Mouse (Mus musculus): Measurements from ENCODE around the gene Gm44596. TPM values are rescaled to one million over a fixed set of nuclear protein-coding genes. Genes with fewer than 3 reads are reported as not detected.

Gene Gm44596
- polyA plus RNA-seq, 1 experiment from 2014 or later, result not detected

GRCm38 (mm10) chr6:128416169-128416568, 40.9 kb downstream of the Gm44596 start:
- DNase-seq (ENCODE audit: low spot score) (peak; percentile 37), ATAC-seq (replicated peaks; ENCODE audit: low FRiP score) (no peak)
- H3K4me2 ChIP-seq (ENCODE audit: low read depth, low read length, severe bottlenecking), result no peak overlapping the region
- WGBS, result 91% methylated on average over 5 of the region's 5 CpGs
- H3K9ac ChIP-seq (ENCODE audit: low read length), result no peak overlapping the region
- H3K27ac ChIP-seq (ENCODE audit: low read depth, low read length), result no peak overlapping the region
- peaks cover 6% of the 10 kb centered on the region; the same call in 1 of the 2 replicates for H3K36me3 ChIP-seq (ENCODE audit: control insufficient read depth, insufficient read depth, low read length)
- no peaks in the 10 kb centered on the region for H3K27me3 ChIP-seq (ENCODE audit: control insufficient read depth, insufficient read depth, low read length)
- H3K9me3 ChIP-seq (ENCODE audit: control insufficient read depth, low read length), result no peaks in the 10 kb centered on the region
- no peaks in the 10 kb centered on the region for H3K4me1 ChIP-seq (replicated peaks; ENCODE audit: control insufficient read depth, insufficient read depth, low read length)
- no peak overlapping the region for H3K4me3 ChIP-seq (ENCODE audit: low read depth, low read length)

GRCm38 (mm10) chr6:128418076-128418475, 42.8 kb downstream of the Gm44596 start:
- ATAC-seq (replicated peaks; ENCODE audit: low FRiP score), result no peak
- 88% methylated on average over 1 of the region's 1 CpGs for WGBS
- no peak overlapping the region for H3K27ac ChIP-seq (ENCODE audit: low read depth, low read length)
- no peaks in the 10 kb centered on the region for H3K9me3 ChIP-seq (ENCODE audit: control insufficient read depth, low read length)
- H3K9ac ChIP-seq (ENCODE audit: low read length), result no peak overlapping the region
- H3K4me3 ChIP-seq (ENCODE audit: low read depth, low read length), result no peak overlapping the region
- H3K4me2 ChIP-seq (ENCODE audit: low read depth, low read length, severe bottlenecking), result no peak overlapping the region
- no peaks in the 10 kb centered on the region for H3K27me3 ChIP-seq (ENCODE audit: control insufficient read depth, insufficient read depth, low read length)
- H3K4me1 ChIP-seq (replicated peaks; ENCODE audit: control insufficient read depth, insufficient read depth, low read length), result no peaks in the 10 kb centered on the region
- no peaks in the 10 kb centered on the region; the same call in 1 of the 2 replicates for H3K36me3 ChIP-seq (ENCODE audit: control insufficient read depth, insufficient read depth, low read length)
- peak; percentile 26 for DNase-seq (ENCODE audit: low spot score)

GRCm38 (mm10) chr6:128421036-128421435, 45.7 kb downstream of the Gm44596 start:
- Histone ChIP-seq H3K36me3 (ENCODE audit: control insufficient read depth, insufficient read depth, low read length) (no peaks in the 10 kb centered on the region; the same call in 1 of the 2 replicates), H3K4me3 (ENCODE audit: low read depth, low read length) (no peak overlapping the region), H3K27me3 (ENCODE audit: control insufficient read depth, insufficient read depth, low read length) (no peaks in the 10 kb centered on the region), H3K27ac (ENCODE audit: low read depth, low read length) (no peak overlapping the region), H3K4me2 (ENCODE audit: low read depth, low read length, severe bottlenecking) (no peak overlapping the region), H3K4me1 (replicated peaks; ENCODE audit: control insufficient read depth, insufficient read depth, low read length) (no peaks in the 10 kb centered on the region; the same call in 1 of the 2 replicates), H3K9me3 (ENCODE audit: control insufficient read depth, low read length) (no peaks in the 10 kb centered on the region), H3K9ac (ENCODE audit: low read length) (no peak overlapping the region)
- DNase-seq (ENCODE audit: low spot score), result no peak
- no peak for ATAC-seq (replicated peaks; ENCODE audit: low FRiP score)
- 96% methylated on average over 2 of the region's 2 CpGs for WGBS

GRCm38 (mm10) chr6:128421480-128421879, 46.2 kb downstream of the Gm44596 start:
- ATAC-seq (replicated peaks; ENCODE audit: low FRiP score), result no peak
- 88% methylated on average over 3 of the region's 3 CpGs for WGBS
- no peaks in the 10 kb centered on the region; the same call in 1 of the 2 replicates for H3K36me3 ChIP-seq (ENCODE audit: control insufficient read depth, insufficient read depth, low read length)
- H3K4me2 ChIP-seq (ENCODE audit: low read depth, low read length, severe bottlenecking), result no peak overlapping the region
- H3K4me3 ChIP-seq (ENCODE audit: low read depth, low read length), result no peak overlapping the region
- H3K9me3 ChIP-seq (ENCODE audit: control insufficient read depth, low read length), result no peaks in the 10 kb centered on the region
- no peak overlapping the region for H3K27ac ChIP-seq (ENCODE audit: low read depth, low read length)
- DNase-seq (ENCODE audit: low spot score), result no peak
- H3K9ac ChIP-seq (ENCODE audit: low read length), result no peak overlapping the region
- H3K4me1 ChIP-seq (replicated peaks; ENCODE audit: control insufficient read depth, insufficient read depth, low read length), result no peaks in the 10 kb centered on the region; the same call in 1 of the 2 replicates
- H3K27me3 ChIP-seq (ENCODE audit: control insufficient read depth, insufficient read depth, low read length), result no peaks in the 10 kb centered on the region

GRCm38 (mm10) chr6:128423496-128424268, 48.4 kb downstream of the Gm44596 start:
- no peak for DNase-seq (ENCODE audit: low spot score)
- peak; percentile 48 for ATAC-seq (replicated peaks; ENCODE audit: low FRiP score)
- WGBS, result 52% methylated on average over 15 of the region's 16 CpGs

GRCm38 (mm10) chr6:128424269-128425019, 49.1 kb downstream of the Gm44596 start, which contains the start of gene Itfg2:
TSS of gene Itfg2 (minus strand) at chr6:128424931.
- H3K27ac ChIP-seq (ENCODE audit: low read depth, low read length), result peak within 1 kb of the TSS; percentile 89
- WGBS, result under 1% methylated on average over 42 of the region's 42 CpGs
- peak; percentile 95 for ATAC-seq (replicated peaks; ENCODE audit: low FRiP score)

More at GRCm38 (mm10) chr6:128423496-128424268, 48.4 kb downstream of the Gm44596 start:
- H3K4me3 ChIP-seq (ENCODE audit: low read depth, low read length), result peak overlapping the region; percentile 51
- H3K27me3 ChIP-seq (ENCODE audit: control insufficient read depth, insufficient read depth, low read length), result no peaks in the 10 kb centered on the region
- H3K4me2 ChIP-seq (ENCODE audit: low read depth, low read length, severe bottlenecking), result peak overlapping the region; percentile 45
- peaks cover 4% of the 10 kb centered on the region; the same call in 1 of the 2 replicates for H3K36me3 ChIP-seq (ENCODE audit: control insufficient read depth, insufficient read depth, low read length)
- peak overlapping the region; percentile 74 for H3K9ac ChIP-seq (ENCODE audit: low read length)
- no peaks in the 10 kb centered on the region; the same call in 1 of the 2 replicates for H3K4me1 ChIP-seq (replicated peaks; ENCODE audit: control insufficient read depth, insufficient read depth, low read length)
- no peaks in the 10 kb centered on the region for H3K9me3 ChIP-seq (ENCODE audit: control insufficient read depth, low read length)
- no peak overlapping the region for H3K27ac ChIP-seq (ENCODE audit: low read depth, low read length)

GRCm38 (mm10) chr6:128425046-128425445, 49.7 kb downstream of the Gm44596 start:
- Histone ChIP-seq H3K27me3 (ENCODE audit: control insufficient read depth, insufficient read depth, low read length) (no peaks in the 10 kb centered on the region), H3K9ac (ENCODE audit: low read length) (peak overlapping the region; percentile 74), H3K36me3 (ENCODE audit: control insufficient read depth, insufficient read depth, low read length) (peaks cover 9% of the 10 kb centered on the region; the same call in 1 of the 2 replicates), H3K4me3 (ENCODE audit: low read depth, low read length) (peak overlapping the region; percentile 51), H3K27ac (ENCODE audit: low read depth, low read length) (peak overlapping the region; percentile 89; the same call in 1 of the 2 replicates), H3K9me3 (ENCODE audit: control insufficient read depth, low read length) (no peaks in the 10 kb centered on the region), H3K4me1 (replicated peaks; ENCODE audit: control insufficient read depth, insufficient read depth, low read length) (no peaks in the 10 kb centered on the region; the same call in 1 of the 2 replicates), H3K4me2 (ENCODE audit: low read depth, low read length, severe bottlenecking) (peak overlapping the region; percentile 45)
- DNase-seq (ENCODE audit: low spot score), result no peak
- WGBS, result 17% methylated on average over 9 of the region's 9 CpGs
- ATAC-seq (replicated peaks; ENCODE audit: low FRiP score), result peak; percentile 6; the same call in 1 of the 2 replicates

More at GRCm38 (mm10) chr6:128424269-128425019, 49.1 kb downstream of the Gm44596 start, which contains the start of gene Itfg2:
- Histone ChIP-seq H3K4me1 (replicated peaks; ENCODE audit: control insufficient read depth, insufficient read depth, low read length) (no peaks in the 10 kb centered on the region; the same call in 1 of the 2 replicates), H3K9me3 (ENCODE audit: control insufficient read depth, low read length) (no peaks in the 10 kb centered on the region), H3K4me3 (ENCODE audit: low read depth, low read length) (peak within 1 kb of the TSS; percentile 51), H3K36me3 (ENCODE audit: control insufficient read depth, insufficient read depth, low read length) (peaks cover 5% of the 10 kb centered on the region; the same call in 1 of the 2 replicates), H3K9ac (ENCODE audit: low read length) (peak within 1 kb of the TSS; percentile 74), H3K4me2 (ENCODE audit: low read depth, low read length, severe bottlenecking) (peak within 1 kb of the TSS; percentile 45), H3K27me3 (ENCODE audit: control insufficient read depth, insufficient read depth, low read length) (no peaks in the 10 kb centered on the region)
- peak; percentile 96 for DNase-seq (ENCODE audit: low spot score)

- ATAC-seq (replicated peaks; ENCODE audit: low FRiP score) (no peak), DNase-seq (ENCODE audit: low spot score) (peak; percentile 37)
- no peak overlapping the region for H3K4me2 ChIP-seq (ENCODE audit: low read depth, low read length, severe bottlenecking)
- WGBS, result 94% methylated on average over 5 of the region's 5 CpGs
- H3K4me1 ChIP-seq (replicated peaks; ENCODE audit: control insufficient read depth, insufficient read depth, low read length), result no peaks in the 10 kb centered on the region; the same call in 1 of the 2 replicates
- no peak overlapping the region for H3K9ac ChIP-seq (ENCODE audit: low read length)
- peaks cover 23% of the 10 kb centered on the region for H3K36me3 ChIP-seq (ENCODE audit: control insufficient read depth, insufficient read depth, low read length)
- H3K27me3 ChIP-seq (ENCODE audit: control insufficient read depth, insufficient read depth, low read length), result no peaks in the 10 kb centered on the region
- H3K9me3 ChIP-seq (ENCODE audit: control insufficient read depth, low read length), result no peaks in the 10 kb centered on the region
- no peak overlapping the region for H3K4me3 ChIP-seq (ENCODE audit: low read depth, low read length)
- no peak overlapping the region for H3K27ac ChIP-seq (ENCODE audit: low read depth, low read length)
These were observed 52.3 kb downstream of the Gm44596 start for GRCm38 (mm10) chr6:128427571-128427970.

Data from forebrain, embryonic 11.5 days (tissue).